21 mouse cellular contexts compared by ENCODE assay signal in the genomic region with DNA sequence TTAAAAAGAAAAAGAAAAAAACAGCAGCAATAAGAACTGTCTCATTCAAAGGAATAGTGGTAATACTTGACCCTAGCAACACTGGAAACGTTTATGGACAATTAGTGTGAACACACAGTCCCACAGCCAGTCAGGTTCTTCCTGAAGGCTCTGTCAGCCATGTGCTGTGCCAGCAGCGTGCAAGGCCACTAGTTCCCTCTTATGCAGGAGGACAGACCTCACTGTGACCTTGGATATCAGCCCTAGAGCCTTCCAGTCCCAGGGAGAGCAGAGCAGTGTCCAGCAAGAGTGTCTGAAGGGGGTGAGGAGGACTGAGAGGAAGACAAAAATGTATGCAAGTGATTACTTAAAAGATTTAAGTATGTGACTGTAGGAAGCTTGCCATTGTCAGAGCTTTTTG. TPM values are rescaled to one million over a fixed set of nuclear protein-coding genes. Genes with fewer than 3 reads are reported as not detected.
DNase-seq lines count a peak whose midpoint lies in the region; ATAC-seq and TF ChIP-seq lines count a peak whose summit lies in the region.
"Had no signal": no experiment of that assay in that cellular context is flagged by ENCODE, and none has a peak within 500 bp of the region (broad histone marks: within the 10 kb centered on the region; RNA-seq: fewer than 3 reads in every experiment).

No protein-coding gene starts in this region.

- H3K36me3 ChIP-seq in heart, postnatal 0 days (replicated peaks; ENCODE audit: control insufficient read depth, insufficient read depth, low read length) = peaks cover 34% of the 10 kb centered on the region
- peaks cover 2% of the 10 kb centered on the region for H3K36me3 ChIP-seq in heart, adult 2 months (ENCODE audit: control insufficient read depth, insufficient read depth, low read length)
- H3K36me3 ChIP-seq in intestine, embryonic 15.5 days = peaks cover 5% of the 10 kb centered on the region; the same call in 1 of the 2 replicates

- H3K79me2 ChIP-seq in heart, adult 2 months (replicated peaks; ENCODE audit: control insufficient read depth, insufficient read depth, low read length) = no peaks in the 10 kb centered on the region

- H3K4me3 ChIP-seq in heart, postnatal 0 days (ENCODE audit: low read depth, low read length) = no peak overlapping the region
- H3K4me3 ChIP-seq in heart, adult 2 months = no peak overlapping the region
- H3K4me3 ChIP-seq in intestine, embryonic 15.5 days (replicated peaks) = no peak overlapping the region
- H3K4me3 ChIP-seq: embryonic facial prominence, embryonic 12.5 days; forebrain, embryonic 15.5 days; heart, embryonic 13.5 days; hindbrain, embryonic 13.5 days had no signal

- no peak for TF ChIP-seq EP300 in heart, postnatal 0 days (IDR thresholded peaks at IDR 0.05; ENCODE audit: low read depth)
- TF ChIP-seq EP300 in heart, adult 2 months (IDR thresholded peaks at IDR 0.05; ENCODE audit: insufficient read depth, low read depth, low read length) = no peak

- intact Hi-C loops in heart, adult 2 months (cut with DNase I) = no loop called here

- H3K4me1 ChIP-seq in heart, postnatal 0 days (ENCODE audit: control insufficient read depth, insufficient read depth) = no peaks in the 10 kb centered on the region
- no peaks in the 10 kb centered on the region for H3K4me1 ChIP-seq in heart, adult 2 months (ENCODE audit: control insufficient read depth, insufficient read depth, low read length)
- no peaks in the 10 kb centered on the region for H3K4me1 ChIP-seq in intestine, embryonic 15.5 days (replicated peaks)
- H3K4me1 ChIP-seq: embryonic facial prominence, embryonic 12.5 days; forebrain, embryonic 15.5 days; hindbrain, embryonic 13.5 days had no signal

- no peak overlapping the region for H3K9ac ChIP-seq in heart, postnatal 0 days (replicated peaks; ENCODE audit: low read depth, low read length)
- H3K9ac ChIP-seq in heart, adult 2 months (ENCODE audit: low read depth, low read length) = no peak overlapping the region
- H3K9ac ChIP-seq in intestine, embryonic 15.5 days = no peak overlapping the region
- H3K9ac ChIP-seq: embryonic facial prominence, embryonic 12.5 days; forebrain, embryonic 15.5 days; heart, embryonic 13.5 days; hindbrain, embryonic 13.5 days had no signal

- no peak overlapping the region for H3K4me2 ChIP-seq in heart, postnatal 0 days (ENCODE audit: low read depth, low read length)
- H3K4me2 ChIP-seq in intestine, embryonic 15.5 days (replicated peaks) = no peak overlapping the region
- H3K4me2 ChIP-seq: embryonic facial prominence, embryonic 12.5 days; forebrain, embryonic 15.5 days; heart, embryonic 13.5 days; hindbrain, embryonic 13.5 days had no signal

- peak; percentile 66; the same call in 1 of the 2 replicates for ATAC-seq in heart, postnatal 0 days (ENCODE audit: insufficient read depth, low read depth)
- ATAC-seq in intestine, embryonic 15.5 days = no peak
- ATAC-seq: CD4-positive, CD25-positive, alpha-beta regulatory T cell, adult 4 months; forebrain, embryonic 15.5 days; hindbrain, postnatal 0 days had no signal

- WGBS in heart, postnatal 0 days = 12% methylated on average over 2 of the region's 2 CpGs
- 22% methylated on average over 2 of the region's 2 CpGs for WGBS in heart, adult 2 months
- 58% methylated on average over 2 of the region's 2 CpGs for WGBS in intestine, embryonic 15.5 days

- peak; percentile 79 to 82 for DNase-seq in adrenal gland, adult (ENCODE audit: inconsistent age in 2 of 2, low spot score in 1 of 2)
- DNase-seq in adrenal gland, adult 18-20 months (ENCODE audit: low spot score in 2 of 2) = no peak
- peak; percentile 46 for DNase-seq in heart, postnatal 0 days (ENCODE audit: low spot score)
- DNase-seq in heart, adult 2 months = no peak
- DNase-seq in ovary, postnatal 36 days (ENCODE audit: low spot score) = peak; percentile 19
- DNase-seq in ovary, postnatal 14 days (ENCODE audit: low spot score) = no peak
- DNase-seq in adrenal gland, postnatal 36 days = peak; percentile 63 to 69
- DNase-seq: B cell, adult 2 months; cerebellum, adult 11 months; cerebellum, adult 8-10 months; cerebellum, postnatal 25 days; gastrocnemius, postnatal 36 days; kidney, adult 18-20 months had no signal

- no peaks in the 10 kb centered on the region for H3K27me3 ChIP-seq in heart, postnatal 0 days (ENCODE audit: control insufficient read depth, insufficient read depth, low read length)
- no peaks in the 10 kb centered on the region for H3K27me3 ChIP-seq in heart, adult 2 months (ENCODE audit: control insufficient read depth, insufficient read depth, low read length)
- H3K27me3 ChIP-seq in intestine, embryonic 15.5 days (replicated peaks) = no peaks in the 10 kb centered on the region
- H3K27me3 ChIP-seq: embryonic facial prominence, embryonic 12.5 days; forebrain, embryonic 15.5 days; heart, embryonic 13.5 days; hindbrain, embryonic 13.5 days had no signal

- TF ChIP-seq CTCF in heart, postnatal 0 days (IDR thresholded peaks at IDR 0.05; ENCODE audit: low read depth) = no peak
- TF ChIP-seq CTCF in heart, adult 2 months (IDR thresholded peaks at IDR 0.05) = no peak

- no peak for TF ChIP-seq POLR2A in heart, adult 2 months (IDR thresholded peaks at IDR 0.05; ENCODE audit: insufficient read depth, low read depth, low read length)

- no peak overlapping the region for H3K27ac ChIP-seq in heart, postnatal 0 days (ENCODE audit: low read depth)
- H3K27ac ChIP-seq in heart, adult 2 months = no peak overlapping the region
- H3K27ac ChIP-seq in intestine, embryonic 15.5 days = no peak overlapping the region
- H3K27ac ChIP-seq: embryonic facial prominence, embryonic 12.5 days; forebrain, embryonic 15.5 days; heart, embryonic 13.5 days; hindbrain, embryonic 13.5 days; hindbrain, postnatal 0 days had no signal

- H3K9me3 ChIP-seq in heart, postnatal 0 days (replicated peaks; ENCODE audit: control insufficient read depth, low read length) = no peaks in the 10 kb centered on the region
- H3K9me3 ChIP-seq in intestine, embryonic 15.5 days = no peaks in the 10 kb centered on the region
- H3K9me3 ChIP-seq: embryonic facial prominence, embryonic 12.5 days; forebrain, embryonic 15.5 days; G1E; heart, embryonic 13.5 days; hindbrain, embryonic 13.5 days had no signal

RNA-seq across cellular contexts. Expression of a gene that starts 46.0 kb away (rescaled TPM):
- total RNA-seq in adrenal gland, adult 18-20 months (2021) = 10 to 100 TPM; 32.2 to 42.6 TPM
- 6.8 and 17.2 TPM in 2 replicates for total RNA-seq in heart, postnatal 0 days (2014; rRNA removed; ENCODE audit: low replicate concordance)
- polyA plus RNA-seq in heart, postnatal 0 days (2015; fragmentation: Nextera tagmentation; extraction: Ambion mirVana) = 11.9 and 12.1 TPM in 2 replicates
- 1 to 10 TPM; 6.2 to 6.5 TPM for total RNA-seq in heart, adult 2 months (2021)
- 3.2 and 5.0 TPM in 2 replicates for polyA plus RNA-seq in heart, adult 2 months (2012; rRNA removed)
- total RNA-seq in adrenal gland, postnatal 36 days (2021) = 10 to 100 TPM; 27.8 to 46.9 TPM
- polyA plus RNA-seq in intestine, embryonic 15.5 days (2015; fragmentation: Nextera tagmentation; extraction: Ambion mirVana) = 40.6 and 42.4 TPM in 2 replicates

RNA-seq across cellular contexts. Expression of a gene that starts 46.2 kb away (rescaled TPM):
- 1 to 10 TPM; 3.0 to 5.3 TPM for total RNA-seq in adrenal gland, adult 18-20 months (2021)
- total RNA-seq in heart, postnatal 0 days (2014; rRNA removed; ENCODE audit: low replicate concordance) = not detected in 2 replicates
- 2.2 and 2.5 TPM in 2 replicates for polyA plus RNA-seq in heart, postnatal 0 days (2015; fragmentation: Nextera tagmentation; extraction: Ambion mirVana)
- under 1 TPM; 0.27 to 0.47 TPM for total RNA-seq in heart, adult 2 months (2021)
- polyA plus RNA-seq in heart, adult 2 months (2012; rRNA removed) = 0.64 and 0.86 TPM in 2 replicates
- total RNA-seq in adrenal gland, postnatal 36 days (2021) = 10 to 100 TPM in 1 of 2 experiments, 1 to 10 TPM in 1; 3.3 to 16.4 TPM
- 2.7 and 2.9 TPM in 2 replicates for polyA plus RNA-seq in intestine, embryonic 15.5 days (2015; fragmentation: Nextera tagmentation; extraction: Ambion mirVana)

RNA-seq across cellular contexts. Expression of a gene that starts 58.6 kb away (rescaled TPM):
- 10 to 100 TPM; 20.4 to 22.5 TPM for total RNA-seq in adrenal gland, adult 18-20 months (2021)
- 21.3 and 23.1 TPM in 2 replicates for total RNA-seq in heart, postnatal 0 days (2014; rRNA removed; ENCODE audit: low replicate concordance)
- polyA plus RNA-seq in heart, postnatal 0 days (2015; fragmentation: Nextera tagmentation; extraction: Ambion mirVana) = 7.1 and 8.2 TPM in 2 replicates
- total RNA-seq in heart, adult 2 months (2021) = 10 to 100 TPM; 16.2 to 17.9 TPM
- polyA plus RNA-seq in heart, adult 2 months (2012; rRNA removed) = 9.1 and 10.5 TPM in 2 replicates
- 10 to 100 TPM; 23.6 to 24.5 TPM for total RNA-seq in adrenal gland, postnatal 36 days (2021)
- 11.0 and 12.0 TPM in 2 replicates for polyA plus RNA-seq in intestine, embryonic 15.5 days (2015; fragmentation: Nextera tagmentation; extraction: Ambion mirVana)

Comparison
In these comparisons a context has a peak if more than half of its experiments do, and no peak if none do; other contexts are left out.
1. DNase-seq: peak in adrenal gland, adult (2 of 2), heart, postnatal 0 days (single experiment), ovary, postnatal 36 days (single experiment) and adrenal gland, postnatal 36 days (2 of 2); none in adrenal gland, adult 18-20 months (0 of 2), heart, adult 2 months (0 of 2) and ovary, postnatal 14 days (single experiment).